Mouse (Mus musculus) ES-E14 (cell line): ENCODE data around the gene Hus1b.

Source experiments
- CHD2 ChIP-seq: IDR thresholded peaks from 2 replicates; pipeline ENCODE4 v1.6.1; 2014; ENCODE audit warnings: mild to moderate bottlenecking, low read depth, low read length, inconsistent platforms
- MAFK ChIP-seq: IDR thresholded peaks from 2 replicates; pipeline ENCODE4 v1.6.1; 2014; ENCODE audit warnings: mild to moderate bottlenecking, low read depth, low read length, inconsistent platforms; ENCODE audit not compliant: insufficient read depth

GRCm38 (mm10) chr13:30901387-30902041 is 46.0 kb downstream of the Hus1b start:
- TF ChIP-seq CHD2 (no peak), MAFK (no peak)
